Mouse (Mus musculus): Measurements from ENCODE around the gene Cyp2c70.

DNA sequence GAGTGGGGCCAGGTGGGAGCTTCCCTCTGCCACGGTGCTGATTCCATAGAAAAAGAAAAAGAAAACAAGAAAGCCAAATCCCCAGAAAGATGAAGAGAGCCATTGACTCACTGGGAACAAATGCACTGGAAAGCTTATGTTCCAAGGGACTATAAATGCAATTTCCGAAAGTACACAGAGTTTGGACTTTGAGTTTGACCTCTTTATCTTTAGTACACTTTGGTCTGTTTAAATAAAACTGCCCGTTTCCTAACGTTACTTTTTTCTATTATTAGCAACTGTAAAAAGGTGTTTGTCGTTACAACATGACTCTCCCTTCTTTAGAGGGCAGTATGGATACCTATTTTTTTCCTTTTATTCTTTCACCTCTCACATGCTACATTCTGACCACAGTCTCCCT lies at the start of gene Cyp2c70:
- TF ChIP-seq CTCF (conservative IDR thresholded peaks at IDR 0.05; ENCODE audit: low read length) = no peak
- no peak for TF ChIP-seq POU5F1 (IDR thresholded peaks at IDR 0.05; ENCODE audit: borderline replicate concordance, low read length)

Data from E14TG2a.4 (cell line).